Mouse (Mus musculus) lung, adult 2 months (tissue): Measurements from ENCODE around the gene Hoxd10.

Experiments
- CTCF ChIP-seq: fragments of 200-500 bp; IDR thresholded peaks from 2 replicates; pipeline ENCODE4 v1.5.1; 2011; ENCODE audit warnings: mild to moderate bottlenecking, low read length, control low read depth; ENCODE audit not compliant: insufficient read depth
- POLR2A ChIP-seq: fragments of 200-500 bp; IDR thresholded peaks from 2 replicates; pipeline ENCODE4 v1.6.1; 2011; ENCODE audit warnings: low read depth, mild to moderate bottlenecking, control low read depth, low read length, borderline replicate concordance; ENCODE audit errors: extremely low read depth

DNA sequence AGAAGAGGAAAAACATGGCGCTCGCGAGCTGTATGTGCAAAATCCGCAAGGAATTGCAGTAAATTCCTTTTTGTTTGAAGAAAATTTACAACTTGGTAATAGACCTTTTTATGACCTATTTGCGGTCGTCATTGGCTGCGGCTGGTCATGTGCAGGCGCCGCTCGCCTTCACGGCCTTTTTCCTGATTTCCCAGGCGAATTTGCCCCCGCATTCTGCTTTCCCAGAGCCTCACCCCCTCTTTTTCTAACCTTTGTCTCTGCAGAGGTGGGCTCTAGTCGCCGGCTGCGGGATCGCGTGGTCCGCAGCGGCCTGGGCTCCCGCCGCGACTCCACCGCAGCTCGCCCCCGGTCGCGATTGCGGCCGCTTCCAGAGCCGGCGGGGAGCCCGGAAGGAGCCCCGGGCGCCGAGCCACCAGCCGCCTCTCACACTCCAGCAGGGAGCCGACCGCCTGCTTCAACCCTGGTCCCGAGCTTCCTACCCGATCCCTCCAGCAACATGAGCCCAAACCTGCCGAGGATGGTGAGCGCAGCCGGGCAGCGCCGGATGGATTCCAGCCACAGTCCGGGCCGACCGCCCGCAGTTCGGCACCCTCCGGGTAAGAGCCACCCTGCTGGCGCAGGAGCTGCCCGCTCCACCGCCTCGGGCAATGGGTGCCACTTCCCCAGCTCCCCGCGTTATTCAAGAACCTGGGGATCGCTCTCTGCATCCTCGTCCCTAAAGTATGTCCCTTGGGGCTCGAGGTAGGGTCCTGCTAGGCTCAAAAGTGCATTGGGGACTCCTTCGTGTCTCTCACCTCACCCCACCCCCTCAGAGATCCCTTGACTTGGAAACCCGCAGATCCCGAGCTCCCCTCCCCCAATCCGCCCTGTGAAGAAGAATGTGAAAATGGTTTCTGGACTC, 20.2 kb downstream of the Hoxd10 start, which contains the start of the genes Hoxd3 and Hoxd4:
- no peak for TF ChIP-seq POLR2A
- no peak for TF ChIP-seq CTCF
